Mouse (Mus musculus): Measurements from ENCODE around the gene Mustn1.

- TF ChIP-seq EP300 (IDR thresholded peaks at IDR 0.05; ENCODE audit: low read depth) (no peak), CTCF (IDR thresholded peaks at IDR 0.05; ENCODE audit: low read depth) (no peak)
Observed at GRCm38 (mm10) chr14:30837416-30837996, 41.5 kb upstream of the Mustn1 start.
